ENCODE assay signal across 27 mouse cellular contexts in genomic region chr11:120779876-120780275, GRCm38 (mm10).
"Had no signal": no experiment of that assay in that cellular context is flagged by ENCODE, and none has a peak within 500 bp of the region (broad histone marks: within the 10 kb centered on the region; RNA-seq: fewer than 3 reads in every experiment).

No protein-coding gene starts in this region.

- H3K27me3 ChIP-seq: heart, embryonic 15.5 days; hindbrain, embryonic 12.5 days; intestine, embryonic 15.5 days; limb, embryonic 13.5 days; limb, embryonic 15.5 days had no signal

- DNase-seq: gastrocnemius, postnatal 14 days; gastrocnemius, postnatal 36 days; heart, adult 2 months; heart, postnatal 14 days; heart, postnatal 4 days; kidney, adult 2 months; kidney, adult 9 months; kidney, postnatal 14 days; kidney, postnatal 36 days; layer of hippocampus, adult 9-11 months; layer of hippocampus, postnatal 36 days; left cerebral cortex, postnatal 4 days had no signal

- ATAC-seq: hindbrain, embryonic 16.5 days; inflammation-experienced regulatory T-cells, adult 6 months; intestine, embryonic 15.5 days; liver, embryonic 12.5 days had no signal

- H3K4me2 ChIP-seq: heart, embryonic 11.5 days; heart, embryonic 13.5 days; heart, embryonic 15.5 days; hindbrain, embryonic 12.5 days; hindbrain, embryonic 14.5 days; intestine, embryonic 15.5 days; kidney, embryonic 15.5 days; limb, embryonic 13.5 days; limb, embryonic 15.5 days; liver, embryonic 12.5 days had no signal

- H3K9ac ChIP-seq: heart, embryonic 13.5 days; heart, embryonic 15.5 days; hindbrain, embryonic 12.5 days; hindbrain, embryonic 14.5 days; intestine, embryonic 15.5 days; kidney, embryonic 15.5 days; limb, embryonic 13.5 days; limb, embryonic 15.5 days; liver, embryonic 12.5 days; liver, embryonic 14.5 days had no signal

- H3K27ac ChIP-seq: heart, adult 2 months; heart, embryonic 13.5 days; heart, embryonic 15.5 days; hindbrain, embryonic 10.5 days; hindbrain, embryonic 12.5 days; hindbrain, embryonic 14.5 days; intestine, embryonic 15.5 days; kidney, embryonic 15.5 days; kidney, postnatal 0 days; limb, embryonic 13.5 days; limb, embryonic 15.5 days; liver, embryonic 12.5 days; liver, embryonic 14.5 days had no signal

- H3K9me3 ChIP-seq: heart, embryonic 13.5 days; heart, embryonic 15.5 days; hindbrain, embryonic 10.5 days; hindbrain, embryonic 12.5 days; intestine, embryonic 15.5 days; kidney, embryonic 15.5 days; limb, embryonic 13.5 days; limb, embryonic 15.5 days; liver, embryonic 12.5 days had no signal

- H3K4me3 ChIP-seq: heart, adult 2 months; heart, embryonic 13.5 days; heart, embryonic 15.5 days; hindbrain, embryonic 12.5 days; intestine, embryonic 15.5 days; kidney, embryonic 15.5 days; limb, embryonic 13.5 days; limb, embryonic 15.5 days; liver, embryonic 12.5 days had no signal
